Mouse (Mus musculus) thymus, postnatal 4 days (tissue): ENCODE data around the gene Ahctf1.
"Not testable (repeated sequence)": the region's sequence is repeated elsewhere in the genome, so short reads cannot be mapped to it uniquely, and the experiment has no call there.

Experiments
- DNase-seq: peaks from one replicate; pipeline ENCODE4 v3.0.0; 2021

Gene Ahctf1

DNA sequence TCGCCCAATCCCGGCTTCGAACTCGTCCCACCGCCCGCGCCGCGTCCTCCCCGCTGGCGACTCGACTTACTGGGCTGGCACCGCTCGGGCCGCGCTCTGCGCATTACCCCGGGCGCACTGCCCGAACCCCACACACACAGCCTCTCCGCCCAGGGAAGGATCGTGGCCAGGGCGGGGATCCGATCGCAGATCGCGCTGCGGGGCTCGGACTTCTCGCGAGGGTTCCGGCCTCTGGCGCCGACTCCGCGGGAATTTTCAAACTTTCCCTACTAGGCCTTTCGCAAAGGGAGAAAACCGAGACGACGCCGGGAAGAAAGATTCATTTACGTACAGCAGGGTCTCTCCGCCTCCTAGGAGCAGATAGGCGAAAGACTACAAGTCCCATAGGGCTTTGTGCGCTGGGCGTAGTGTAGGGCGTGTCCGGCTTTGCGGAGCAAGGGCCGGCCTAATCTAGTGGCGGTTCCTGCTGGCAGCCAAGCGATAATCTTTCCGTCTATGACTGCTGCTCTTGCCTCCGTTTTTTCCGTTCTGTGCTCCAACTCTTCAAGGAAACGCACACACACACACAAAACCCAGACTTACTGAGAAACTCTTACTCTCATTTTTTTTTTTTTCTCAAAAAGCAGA is at the start of gene Ahctf1:
TSS of gene Ahctf1 (minus strand) at position 168 of the 627 bp plus-strand sequence.
- peak; percentile 95 for DNase-seq

- DNase-seq: peak; percentile 90
These were observed 44.4 kb upstream of the Ahctf1 start for GRCm38 (mm10) chr1:179847759-179848389.

DNA sequence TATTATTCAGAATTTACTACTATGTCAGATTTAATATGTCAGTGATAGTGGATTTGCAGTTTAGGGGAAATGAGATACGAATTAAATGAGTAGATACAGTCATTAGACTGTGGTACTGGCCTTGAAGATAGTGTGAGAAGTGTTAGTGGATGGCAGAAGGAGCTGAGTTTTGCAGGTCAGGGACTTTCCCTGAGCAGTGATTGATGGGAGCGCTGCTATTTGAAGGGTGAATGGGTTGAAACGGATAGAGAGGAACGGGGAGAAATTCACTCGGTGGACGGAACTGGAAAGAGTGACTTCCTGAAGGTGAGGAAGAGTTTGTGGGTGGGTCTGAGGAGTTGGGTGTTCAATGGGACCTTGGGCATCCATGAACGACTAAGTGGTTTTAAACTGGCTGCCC is 43.7 kb upstream of the Ahctf1 start:
- no peak for DNase-seq

DNA sequence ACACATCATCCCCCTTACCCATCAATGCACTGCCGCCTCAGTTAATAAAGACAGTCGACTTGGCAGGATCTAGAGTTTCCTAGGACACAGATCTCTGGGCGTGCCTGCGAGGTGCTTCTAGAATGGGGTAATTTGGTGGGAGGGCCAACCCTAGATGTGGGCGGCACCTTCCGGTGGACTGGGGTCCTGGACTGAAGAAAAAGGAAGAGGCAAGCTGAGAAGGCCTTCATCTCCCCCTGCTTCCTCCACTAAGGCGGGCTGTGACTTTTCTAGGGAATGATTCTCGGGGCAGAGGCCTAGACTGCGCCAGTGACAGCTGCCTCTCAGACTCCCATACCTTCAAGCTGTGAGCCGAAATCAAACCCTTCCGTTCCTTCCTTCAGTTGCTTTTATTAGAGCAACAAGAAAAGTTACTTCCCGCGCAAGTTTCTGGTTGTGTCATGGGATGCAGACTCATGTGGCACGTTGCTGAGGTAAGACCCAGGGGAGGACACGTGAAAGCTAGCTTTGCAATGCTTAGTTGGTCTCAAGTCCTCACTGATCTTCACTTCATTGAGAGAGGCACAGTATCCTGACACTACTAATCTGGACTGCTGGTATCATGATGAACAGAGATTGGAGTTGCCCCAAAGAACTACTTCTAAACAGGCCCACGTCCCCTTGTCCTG is 42.5 kb upstream of the Ahctf1 start:
- no peak for DNase-seq

DNA sequence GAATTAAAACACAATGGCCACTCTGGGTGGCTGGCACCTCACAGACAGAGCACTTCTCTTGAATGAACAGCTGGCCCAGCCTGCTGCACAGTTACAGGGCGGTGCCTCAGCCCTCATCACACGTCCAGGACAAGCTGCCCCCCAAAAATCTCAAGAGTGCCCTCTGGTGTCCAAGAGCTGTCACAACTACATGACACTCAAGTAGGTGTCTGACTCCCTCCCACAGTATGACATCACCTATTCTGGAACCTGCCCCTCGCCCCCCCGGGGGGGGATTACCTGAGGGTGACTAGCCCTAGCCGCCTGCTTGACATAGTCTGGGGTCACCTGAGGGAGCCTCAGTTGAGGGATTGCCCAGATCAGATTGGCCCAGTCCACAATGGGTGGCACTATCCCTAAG is 41.4 kb upstream of the Ahctf1 start:
- peak; percentile 81 for DNase-seq

GRCm38 (mm10) chr1:179843981-179844380 is 40.5 kb upstream of the Ahctf1 start:
- DNase-seq: no peak

- DNase-seq: no peak
These were observed 39.1 kb upstream of the Ahctf1 start for GRCm38 (mm10) chr1:179842568-179842967.

DNA sequence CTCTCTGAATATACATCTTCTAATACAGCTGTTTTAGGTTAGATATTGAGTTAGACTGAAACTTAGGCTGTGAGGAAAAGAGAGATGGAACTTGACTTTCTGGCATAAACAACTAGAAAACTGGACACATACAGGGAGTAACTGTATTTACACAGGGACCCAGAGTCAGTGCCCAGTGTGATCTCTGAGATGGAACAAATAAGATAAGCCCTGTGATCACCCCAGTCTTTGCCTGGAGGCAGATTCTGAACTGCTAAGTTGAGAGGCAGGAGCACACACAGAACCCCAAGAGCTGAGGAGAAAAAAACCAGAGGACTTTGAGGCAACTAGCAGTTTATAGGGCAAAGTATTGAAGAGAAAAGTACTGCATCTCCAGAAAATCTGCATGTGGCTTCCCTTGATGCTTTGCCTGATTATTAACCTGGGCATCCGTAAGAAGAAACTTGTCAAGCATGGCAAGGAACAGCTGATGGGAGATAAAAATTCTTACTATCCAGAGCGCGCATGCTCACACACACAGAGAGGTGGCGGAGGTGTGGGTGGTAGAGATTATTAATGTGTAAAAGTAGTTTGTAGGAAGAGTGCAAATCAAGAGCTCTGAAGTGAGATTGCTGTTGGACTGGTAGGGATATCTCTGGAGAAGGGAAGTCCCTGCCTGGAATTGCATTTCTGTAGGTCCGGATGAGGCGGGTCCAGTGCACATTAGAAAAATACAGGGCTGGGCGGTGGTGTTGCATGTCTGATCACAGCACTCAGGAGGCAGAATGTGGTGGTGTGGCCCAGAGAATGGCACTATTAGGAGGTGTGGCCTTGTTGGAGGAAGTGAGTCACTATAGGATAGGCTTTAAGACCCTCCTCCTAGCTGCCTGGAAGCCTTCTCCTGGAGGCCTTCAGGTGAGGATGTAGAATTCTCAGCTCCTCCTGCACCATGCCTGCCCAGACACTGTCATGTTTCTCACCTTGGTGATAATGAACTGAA is 33.2 kb upstream of the Ahctf1 start:
- DNase-seq: no peak

- DNase-seq: no peak
These were observed 32.4 kb upstream of the Ahctf1 start for GRCm38 (mm10) chr1:179835753-179836425.

DNA sequence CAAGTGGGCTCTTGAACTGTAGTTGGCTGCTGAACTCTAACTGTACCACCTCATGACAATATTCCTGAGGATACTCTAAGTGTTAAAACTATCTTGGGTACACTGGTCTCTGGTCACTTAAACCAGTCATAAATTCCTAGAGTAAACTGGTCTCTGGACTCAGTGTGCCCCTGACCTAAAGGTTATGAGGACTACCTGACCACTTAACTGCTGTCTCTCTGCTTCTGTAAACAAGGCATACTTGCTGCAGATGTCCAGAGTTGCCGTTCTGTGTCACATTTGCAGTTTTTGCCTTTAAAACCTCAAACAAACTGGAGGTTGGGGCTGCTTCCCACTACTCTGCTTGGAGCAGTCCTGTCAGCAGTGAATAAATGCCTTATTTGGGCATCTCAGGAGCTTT is 30.1 kb upstream of the Ahctf1 start:
- no peak for DNase-seq

- DNase-seq: no peak
These were observed 29.3 kb upstream of the Ahctf1 start for GRCm38 (mm10) chr1:179832710-179833240.

- DNase-seq: no peak
These were observed 25.4 kb upstream of the Ahctf1 start for GRCm38 (mm10) chr1:179828900-179829299.

- no peak for DNase-seq
These were observed 24.6 kb upstream of the Ahctf1 start for GRCm38 (mm10) chr1:179828051-179828450.

GRCm38 (mm10) chr1:179824549-179824948 is 21.1 kb upstream of the Ahctf1 start:
- DNase-seq: no peak

DNA sequence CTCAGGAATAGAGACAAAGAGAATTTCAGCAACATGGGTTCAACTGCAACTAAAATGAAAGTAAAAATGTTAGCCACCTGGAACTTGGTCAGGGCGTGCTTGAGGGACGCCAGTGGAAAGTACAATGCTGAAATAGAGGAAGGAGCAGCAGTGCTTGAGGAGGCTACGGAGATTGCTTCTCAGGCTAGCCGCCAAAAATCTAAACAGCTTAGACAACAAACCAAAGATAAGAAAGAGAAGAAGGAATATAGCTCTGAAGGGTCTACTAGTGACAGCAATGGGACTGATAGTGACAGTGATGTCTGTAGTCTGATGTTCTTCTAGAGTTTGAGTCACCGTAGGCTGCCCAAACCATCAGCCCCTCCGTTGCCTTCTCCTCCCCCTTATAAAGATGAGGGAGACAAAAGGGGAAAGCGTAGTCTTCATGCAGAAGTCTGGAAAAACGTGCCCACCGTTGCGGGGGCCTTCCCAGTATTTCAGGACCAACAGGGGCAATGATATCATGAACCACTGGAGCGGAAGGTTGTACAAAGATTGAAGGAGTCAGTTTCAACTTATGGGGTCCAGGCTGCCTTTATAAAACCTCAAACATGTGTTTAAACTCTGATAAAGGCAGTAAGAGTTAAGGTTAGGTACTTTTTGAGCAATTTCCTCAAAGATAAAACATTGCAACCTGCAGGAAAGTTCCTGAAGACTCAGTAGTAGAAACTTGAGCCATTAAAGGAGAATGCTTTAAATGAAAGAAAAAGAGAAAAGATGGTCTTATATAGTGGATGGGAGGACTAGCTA is 15.2 kb upstream of the Ahctf1 start:
- DNase-seq: not testable (repeated sequence)

GRCm38 (mm10) chr1:179814616-179815015 is 11.1 kb upstream of the Ahctf1 start:
- no peak for DNase-seq

- DNase-seq: no peak
These were observed 9.9 kb upstream of the Ahctf1 start for GRCm38 (mm10) chr1:179813385-179813784.

DNA sequence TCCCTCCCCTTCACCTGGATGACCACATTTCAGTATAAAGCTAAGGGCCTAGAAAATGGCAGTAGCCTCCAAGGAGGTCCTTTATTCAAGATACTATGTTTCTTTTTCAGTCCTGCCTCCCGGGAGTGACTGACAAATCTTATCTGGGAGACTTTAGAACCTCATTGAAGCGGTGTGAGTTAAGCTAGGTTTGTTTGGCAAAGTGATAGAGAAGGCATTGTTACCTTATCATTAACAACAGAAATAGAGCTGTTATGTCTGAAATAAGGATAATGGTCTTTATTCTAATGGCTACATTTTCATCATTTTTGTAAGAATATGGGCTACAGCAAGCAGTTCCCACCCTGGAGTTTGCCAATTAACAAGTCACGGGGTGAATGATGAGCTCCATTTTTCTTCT is 4.8 kb upstream of the Ahctf1 start:
- DNase-seq: no peak

- no peak for DNase-seq
These were observed 4.0 kb upstream of the Ahctf1 start for GRCm38 (mm10) chr1:179807468-179807867.

DNA sequence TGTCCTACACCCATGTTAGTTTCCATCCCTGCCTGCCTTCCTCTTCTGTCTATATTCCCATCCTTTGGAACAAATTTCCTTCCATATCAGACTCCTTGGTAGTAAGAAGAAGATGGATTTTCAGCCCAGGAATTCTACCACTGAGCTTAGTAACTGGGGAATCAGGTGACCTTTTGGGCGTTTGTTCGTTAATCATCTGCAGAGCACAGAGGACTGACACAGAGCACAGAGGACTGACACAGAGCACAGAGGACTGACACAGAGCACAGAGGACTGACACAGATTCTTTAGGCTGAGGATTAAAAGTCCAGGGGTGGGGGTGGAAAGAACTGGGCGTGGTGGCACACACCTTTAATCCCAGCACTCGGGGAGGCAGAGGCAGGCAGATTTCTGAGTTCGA is 2.3 kb upstream of the Ahctf1 start:
- DNase-seq: no peak

- DNase-seq: no peak
These were observed 831 bp upstream of the Ahctf1 start for GRCm38 (mm10) chr1:179804140-179804881.
